Mouse (Mus musculus): ENCODE measurements around the gene Gm20388.

DNA sequence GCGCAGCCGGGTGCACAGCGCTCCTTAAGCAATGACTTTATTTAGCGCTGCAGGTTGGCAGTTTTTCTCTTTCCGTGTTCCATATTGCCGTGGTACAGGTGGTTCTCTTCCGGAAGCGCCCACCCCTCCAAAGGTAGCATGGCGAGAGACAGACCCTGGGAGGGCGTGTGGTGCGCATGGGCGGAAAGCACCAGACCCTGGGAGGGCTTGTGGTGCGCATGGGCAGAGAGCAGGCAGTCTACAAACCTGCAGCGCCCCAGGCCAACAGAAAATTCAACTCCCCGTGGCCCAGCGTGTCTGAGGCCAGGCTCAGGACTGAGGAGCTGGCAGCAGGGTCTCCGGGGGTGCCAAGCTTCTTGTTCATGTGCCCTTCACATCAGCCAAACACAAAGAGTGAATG is 1660.2 kb downstream of the Gm20388 start:
- TF ChIP-seq HCFC1 (IDR thresholded peaks at IDR 0.05; ENCODE audit: borderline replicate concordance, insufficient read depth, low read length) (no peak), ZC3H11A (IDR thresholded peaks at IDR 0.05; ENCODE audit: borderline replicate concordance, low read depth, low read length) (no peak), ZNF384 (IDR thresholded peaks at IDR 0.05; ENCODE audit: low read depth, low read length) (no peak), CHD2 (IDR thresholded peaks at IDR 0.05; ENCODE audit: low read depth, low read length) (no peak)
